Mouse (Mus musculus): ENCODE measurements at regions not wholly inside any gene's neighbourhood (a gene's known extent, or its start where the extent isn't known, plus 50 kb on each side); places are given as distances from the start of the nearest gene placed in this dataset.

GRCm38 (mm10) chr13:5229476-5229875 is 620.5 kb upstream of the Akr1e1 start:
- no peak for DNase-seq

- no peak for DNase-seq
Observed at GRCm38 (mm10) chr13:5234232-5234631, 625.3 kb upstream of the Akr1e1 start.

- no peak for DNase-seq
Observed at GRCm38 (mm10) chr13:5235391-5235790, 625.9 kb upstream of the Klf6 start.

- no peak for DNase-seq
Observed at GRCm38 (mm10) chr13:5240541-5240940, 620.7 kb upstream of the Klf6 start.

GRCm38 (mm10) chr13:5242782-5243181 is 618.5 kb upstream of the Klf6 start:
- no peak for DNase-seq

- DNase-seq, result no peak
Observed at GRCm38 (mm10) chr13:5248671-5249391, 612.5 kb upstream of the Klf6 start.

- no peak for DNase-seq
Observed at GRCm38 (mm10) chr13:5257891-5258660, 603.2 kb upstream of the Klf6 start.

GRCm38 (mm10) chr13:5259760-5260159 is 601.5 kb upstream of the Klf6 start:
- no peak for DNase-seq

GRCm38 (mm10) chr13:5272506-5273192 is 588.6 kb upstream of the Klf6 start:
- DNase-seq, result no peak

GRCm38 (mm10) chr13:5276564-5276963 is 584.7 kb upstream of the Klf6 start:
- no peak for DNase-seq

- no peak for DNase-seq
Observed at GRCm38 (mm10) chr13:5289753-5290449, 571.4 kb upstream of the Klf6 start.

- DNase-seq, result no peak
Observed at GRCm38 (mm10) chr13:5302141-5302540, 559.1 kb upstream of the Klf6 start.

GRCm38 (mm10) chr13:5306688-5307087 is 554.6 kb upstream of the Klf6 start:
- DNase-seq, result no peak

- no peak for DNase-seq
Observed at GRCm38 (mm10) chr13:5313297-5313696, 548.0 kb upstream of the Klf6 start.

GRCm38 (mm10) chr13:5315011-5315410 is 546.3 kb upstream of the Klf6 start:
- peak; percentile 16 for DNase-seq

- DNase-seq, result no peak
Observed at GRCm38 (mm10) chr13:5317941-5318856, 543.1 kb upstream of the Klf6 start.

- no peak for DNase-seq
Observed at GRCm38 (mm10) chr13:5345712-5346111, 515.6 kb upstream of the Klf6 start.

GRCm38 (mm10) chr13:5347503-5348469 is 513.5 kb upstream of the Klf6 start:
- DNase-seq, result no peak

GRCm38 (mm10) chr13:5367058-5367797 is 494.1 kb upstream of the Klf6 start:
- no peak for DNase-seq

- no peak for DNase-seq
Observed at GRCm38 (mm10) chr13:5370007-5370406, 491.3 kb upstream of the Klf6 start.
